Mouse (Mus musculus): ENCODE data around the gene Slc6a9.

DNA sequence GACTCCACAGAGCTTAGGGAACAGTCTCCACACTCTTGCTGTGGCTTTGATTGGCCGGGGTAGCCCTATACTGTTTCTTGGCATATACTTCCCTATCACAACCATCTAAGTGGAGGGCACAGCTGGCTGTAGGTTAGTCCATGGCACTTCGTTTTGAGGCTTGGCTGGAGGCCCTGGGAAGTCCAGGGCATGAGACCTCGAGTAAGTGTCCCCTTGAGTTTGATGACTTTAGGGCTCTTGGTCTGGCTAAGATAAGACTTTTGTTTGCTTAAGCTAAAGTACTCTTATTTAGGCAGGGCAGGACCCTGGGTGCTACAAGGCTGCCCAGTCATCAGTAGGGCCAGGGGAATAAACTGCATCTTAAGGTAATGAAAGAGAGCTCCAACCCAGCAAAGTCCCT, 63.8 kb downstream of the Slc6a9 start:
- TF ChIP-seq CTCF (IDR thresholded peaks at IDR 0.05; ENCODE audit: low read depth, low read length) (no peak), GATA1 (IDR thresholded peaks at IDR 0.05; ENCODE audit: borderline replicate concordance, low read length) (no peak)
